Mouse (Mus musculus) erythroblast, embryonic 14.5 days (primary cell): ENCODE data around the gene Fbxl17.

Source experiments
- GATA1 ChIP-seq: IDR thresholded peaks from 2 replicates; pipeline ENCODE4 v1.6.1; 2012; ENCODE audit warnings: low read length, inconsistent platforms, mixed read lengths
- TAL1 ChIP-seq: IDR thresholded peaks from 3 replicates; pipeline ENCODE4 v1.6.1; 2012; ENCODE audit warnings: low read length, inconsistent platforms, mixed read lengths

DNA sequence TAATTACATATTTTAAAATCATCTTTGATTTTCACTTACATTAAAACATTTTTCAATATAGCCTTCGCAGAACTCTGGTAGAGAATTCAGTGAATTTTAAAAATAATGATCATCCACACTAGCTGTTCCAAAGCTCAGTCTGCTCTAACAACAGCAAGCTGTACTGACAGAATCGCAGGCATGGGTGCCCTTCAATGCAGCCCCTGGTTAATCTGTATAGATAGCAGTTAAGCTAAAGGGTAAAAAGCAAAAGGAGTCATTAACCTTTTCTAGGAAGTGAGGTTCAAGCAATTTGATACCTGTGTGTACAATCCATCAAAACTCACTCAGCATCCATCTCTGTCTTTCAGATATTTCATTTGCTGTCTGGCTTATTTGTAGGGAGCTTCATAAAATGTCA is 273.4 kb downstream of the Fbxl17 start:
- TF ChIP-seq TAL1 (no peak), GATA1 (no peak)
